Mouse (Mus musculus): ENCODE measurements around the gene Tmem53. TPM values are rescaled to one million over a fixed set of nuclear protein-coding genes. Genes with fewer than 3 reads are reported as not detected.
A peak's percentile ranks its signal among the peaks of the same experiment; 100 is the strongest.

The Tmem53 gene
- total RNA-seq, 1 experiment, result 3.4 TPM

- peak; percentile 70 for TF ChIP-seq ZC3H11A (IDR thresholded peaks at IDR 0.05; ENCODE audit: borderline replicate concordance, low read depth, low read length)
- no peak for TF ChIP-seq CHD2 (IDR thresholded peaks at IDR 0.05; ENCODE audit: low read depth, low read length)
These were observed 15.5 kb downstream of the Tmem53 start for GRCm38 (mm10) chr4:117267284-117267683.

DNA sequence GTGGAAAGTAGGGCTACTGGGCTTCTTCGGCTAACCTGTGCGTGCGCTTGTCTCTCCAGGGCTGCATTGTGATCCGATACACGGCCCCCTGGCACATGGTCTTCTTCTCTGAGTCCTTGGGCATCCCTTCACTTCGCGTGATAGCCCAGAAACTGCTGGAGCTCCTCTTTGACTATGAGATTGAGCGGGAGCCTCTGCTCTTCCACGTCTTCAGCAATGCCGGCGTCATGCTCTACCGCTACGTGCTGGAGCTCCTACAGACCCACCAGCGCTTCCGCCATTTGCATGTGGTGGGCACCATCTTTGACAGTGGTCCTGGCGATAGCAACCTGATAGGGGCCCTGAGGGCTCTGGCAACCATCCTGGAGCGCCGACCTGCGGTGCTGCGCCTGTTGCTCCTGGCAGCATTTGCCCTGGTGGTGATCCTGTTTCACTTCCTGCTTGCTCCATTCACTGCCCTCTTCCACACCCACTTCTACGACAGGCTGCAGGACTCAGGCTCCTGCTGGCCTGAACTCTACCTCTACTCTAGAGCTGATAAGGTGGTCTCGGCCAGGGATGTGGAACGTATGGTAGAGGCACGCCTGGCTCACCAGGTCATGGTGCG lies 16.2 kb downstream of the Tmem53 start:
- Histone ChIP-seq H3K27ac (ENCODE audit: insufficient read depth, low read depth, low read length, poor library complexity, severe bottlenecking) (no peak overlapping the region), H3K36me3 (ENCODE audit: control insufficient read depth, insufficient read depth, low read length, poor library complexity, severe bottlenecking) (peaks cover 15% of the 10 kb centered on the region), H3K9me3 (ENCODE audit: control insufficient read depth, insufficient read depth, low read depth, low read length) (no peaks in the 10 kb centered on the region), H3K4me1 (ENCODE audit: control insufficient read depth in 2 of 2, insufficient read depth in 2 of 2, low read length in 2 of 2, poor library complexity in 1 of 2) (peaks cover 2 to 19% of the 10 kb centered on the region in 2 experiments; a peak in 2 of 4 replicates), H3K9ac (ENCODE audit: insufficient read depth, low read depth, low read length, poor library complexity, severe bottlenecking) (peak overlapping the region; percentile 49), H3K4me3 (ENCODE audit: insufficient read depth in 1 of 2, low read depth in 1 of 2, low read length in 2 of 2, poor library complexity in 1 of 2, severe bottlenecking in 1 of 2) (peak overlapping the region; percentile 42 to 53)
- in situ Hi-C loops (cut with MboI; ENCODE audit: low sequenced_read_pairs in 2 of 2, unreplicated experiment in 2 of 2), result no loop called here
- no peak for DNase-seq (ENCODE audit: low read depth, low spot score)
- no peak for TF ChIP-seq HCFC1 (IDR thresholded peaks at IDR 0.05; ENCODE audit: borderline replicate concordance, insufficient read depth, low read length)
- TF ChIP-seq ZC3H11A (IDR thresholded peaks at IDR 0.05; ENCODE audit: borderline replicate concordance, low read depth, low read length), result no peak

More at GRCm38 (mm10) chr4:117267284-117267683, 15.5 kb downstream of the Tmem53 start:
- DNase-seq (ENCODE audit: low read depth, low spot score), result peak; percentile 75
- H3K9ac ChIP-seq (ENCODE audit: insufficient read depth, low read depth, low read length, poor library complexity, severe bottlenecking), result peak overlapping the region; percentile 49; the same call in 1 of the 2 replicates
- no peak overlapping the region for H3K4me3 ChIP-seq (ENCODE audit: insufficient read depth in 1 of 2, low read depth in 1 of 2, low read length in 2 of 2, poor library complexity in 1 of 2, severe bottlenecking in 1 of 2)
- no peak overlapping the region for H3K27ac ChIP-seq (ENCODE audit: insufficient read depth, low read depth, low read length, poor library complexity, severe bottlenecking)
- in situ Hi-C loops (cut with MboI; ENCODE audit: low sequenced_read_pairs in 2 of 2, unreplicated experiment in 2 of 2), result no loop called here
- no peaks in the 10 kb centered on the region for H3K9me3 ChIP-seq (ENCODE audit: control insufficient read depth, insufficient read depth, low read depth, low read length)
- H3K36me3 ChIP-seq (ENCODE audit: control insufficient read depth, insufficient read depth, low read length, poor library complexity, severe bottlenecking), result peaks cover 10% of the 10 kb centered on the region; the same call in 1 of the 2 replicates
- peaks cover 2 to 20% of the 10 kb centered on the region in 2 experiments; a peak in 2 of 4 replicates for H3K4me1 ChIP-seq (ENCODE audit: control insufficient read depth in 2 of 2, insufficient read depth in 2 of 2, low read length in 2 of 2, poor library complexity in 1 of 2)

DNA sequence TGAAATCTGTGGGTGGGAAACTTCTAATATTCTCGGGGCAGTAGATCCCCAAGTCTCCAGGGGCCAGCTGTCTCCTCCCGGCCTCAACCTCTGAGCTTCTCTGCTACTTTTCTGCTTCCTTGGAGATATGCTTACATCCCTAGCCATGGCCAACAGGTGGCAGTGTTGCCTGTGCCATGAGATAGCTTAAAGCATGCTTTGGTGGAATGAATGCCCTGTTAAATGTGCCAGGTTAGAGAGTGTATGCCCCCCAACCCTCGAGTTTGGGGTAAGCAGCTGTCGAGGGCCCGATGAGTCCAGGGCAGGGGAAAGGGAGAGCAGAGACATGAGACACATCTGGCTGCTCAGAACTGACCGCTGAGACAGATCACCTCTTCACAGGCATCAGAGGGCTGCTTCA lies 18.5 kb downstream of the Tmem53 start:
- Histone ChIP-seq H3K36me3 (ENCODE audit: control insufficient read depth, insufficient read depth, low read length, poor library complexity, severe bottlenecking) (peaks cover 23% of the 10 kb centered on the region), H3K4me1 (ENCODE audit: control insufficient read depth in 2 of 2, insufficient read depth in 2 of 2, low read length in 2 of 2, poor library complexity in 1 of 2) (peaks cover 2 to 19% of the 10 kb centered on the region in 2 experiments; a peak in 2 of 4 replicates), H3K27ac (ENCODE audit: insufficient read depth, low read depth, low read length, poor library complexity, severe bottlenecking) (no peak overlapping the region), H3K9ac (ENCODE audit: insufficient read depth, low read depth, low read length, poor library complexity, severe bottlenecking) (no peak overlapping the region), H3K9me3 (ENCODE audit: control insufficient read depth, insufficient read depth, low read depth, low read length) (no peaks in the 10 kb centered on the region), H3K4me3 (ENCODE audit: insufficient read depth in 1 of 2, low read depth in 1 of 2, low read length in 2 of 2, poor library complexity in 1 of 2, severe bottlenecking in 1 of 2) (no peak overlapping the region)
- DNase-seq (ENCODE audit: low read depth, low spot score), result peak; percentile 85
- in situ Hi-C loops (cut with MboI; ENCODE audit: low sequenced_read_pairs in 2 of 2, unreplicated experiment in 2 of 2), result no loop called here
- TF ChIP-seq ZNF384 (IDR thresholded peaks at IDR 0.05; ENCODE audit: low read depth, low read length) (no peak), ZC3H11A (IDR thresholded peaks at IDR 0.05; ENCODE audit: borderline replicate concordance, low read depth, low read length) (peak; percentile 67; the same call in 1 of the 2 replicates)

DNA sequence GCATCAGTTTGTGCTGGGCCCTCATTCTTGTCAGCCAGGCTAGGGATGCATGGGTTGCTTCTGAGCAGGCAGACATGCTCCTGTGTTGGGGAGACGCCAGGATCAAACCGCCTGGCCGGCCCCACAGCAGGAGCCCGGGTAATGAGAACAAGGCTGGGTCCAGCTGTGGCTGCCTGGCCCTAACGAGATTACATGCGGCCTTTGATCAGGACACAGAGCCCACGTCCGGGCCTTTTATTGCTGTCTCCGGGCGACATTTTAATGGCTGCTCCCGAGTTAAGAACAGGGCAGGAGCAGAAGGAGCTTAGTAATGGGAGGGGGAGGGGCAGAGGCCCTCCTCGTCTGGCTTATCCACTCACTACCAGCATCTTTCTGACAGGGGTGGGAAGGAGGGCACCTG lies 20.7 kb downstream of the Tmem53 start:
- Histone ChIP-seq H3K4me1 (ENCODE audit: control insufficient read depth in 2 of 2, insufficient read depth in 2 of 2, low read length in 2 of 2, poor library complexity in 1 of 2) (peaks cover 2 to 25% of the 10 kb centered on the region in 2 experiments; a peak in 2 of 4 replicates), H3K27ac (ENCODE audit: insufficient read depth, low read depth, low read length, poor library complexity, severe bottlenecking) (no peak overlapping the region)

GRCm38 (mm10) chr4:117274720-117275119 lies 23.0 kb downstream of the Tmem53 start:
- TF ChIP-seq MAFK (IDR thresholded peaks at IDR 0.05; ENCODE audit: insufficient read depth, low read depth, low read length), result no peak
- no peak for TF ChIP-seq ZC3H11A (IDR thresholded peaks at IDR 0.05; ENCODE audit: borderline replicate concordance, low read depth, low read length)
- TF ChIP-seq CHD2 (IDR thresholded peaks at IDR 0.05; ENCODE audit: low read depth, low read length), result no peak
- TF ChIP-seq ZNF384 (IDR thresholded peaks at IDR 0.05; ENCODE audit: low read depth, low read length), result no peak
- TF ChIP-seq HCFC1 (IDR thresholded peaks at IDR 0.05; ENCODE audit: borderline replicate concordance, insufficient read depth, low read length), result no peak
- in situ Hi-C loops (cut with MboI; ENCODE audit: low sequenced_read_pairs in 2 of 2, unreplicated experiment in 2 of 2), result no loop called here
- H3K27ac ChIP-seq (ENCODE audit: insufficient read depth, low read depth, low read length, poor library complexity, severe bottlenecking), result no peak overlapping the region
- no peak for DNase-seq (ENCODE audit: low read depth, low spot score)
- H3K4me3 ChIP-seq (ENCODE audit: insufficient read depth in 1 of 2, low read depth in 1 of 2, low read length in 2 of 2, poor library complexity in 1 of 2, severe bottlenecking in 1 of 2), result no peak overlapping the region
- H3K9me3 ChIP-seq (ENCODE audit: control insufficient read depth, insufficient read depth, low read depth, low read length), result no peaks in the 10 kb centered on the region
- peaks cover 0 to 18% of the 10 kb centered on the region in 2 experiments; a peak in 1 of 4 replicates for H3K4me1 ChIP-seq (ENCODE audit: control insufficient read depth in 2 of 2, insufficient read depth in 2 of 2, low read length in 2 of 2, poor library complexity in 1 of 2)
- peaks cover 60% of the 10 kb centered on the region for H3K36me3 ChIP-seq (ENCODE audit: control insufficient read depth, insufficient read depth, low read length, poor library complexity, severe bottlenecking)
- H3K9ac ChIP-seq (ENCODE audit: insufficient read depth, low read depth, low read length, poor library complexity, severe bottlenecking), result no peak overlapping the region

More for the DNA sequence above, 20.7 kb downstream of the Tmem53 start:
- in situ Hi-C loops (cut with MboI; ENCODE audit: low sequenced_read_pairs in 2 of 2, unreplicated experiment in 2 of 2), result no loop called here
- no peak overlapping the region for H3K4me3 ChIP-seq (ENCODE audit: insufficient read depth in 1 of 2, low read depth in 1 of 2, low read length in 2 of 2, poor library complexity in 1 of 2, severe bottlenecking in 1 of 2)
- TF ChIP-seq ZC3H11A (IDR thresholded peaks at IDR 0.05; ENCODE audit: borderline replicate concordance, low read depth, low read length), result no peak
- TF ChIP-seq CHD2 (IDR thresholded peaks at IDR 0.05; ENCODE audit: low read depth, low read length), result no peak
- TF ChIP-seq MAFK (IDR thresholded peaks at IDR 0.05; ENCODE audit: insufficient read depth, low read depth, low read length), result no peak
- TF ChIP-seq HCFC1 (IDR thresholded peaks at IDR 0.05; ENCODE audit: borderline replicate concordance, insufficient read depth, low read length), result no peak
- TF ChIP-seq ZNF384 (IDR thresholded peaks at IDR 0.05; ENCODE audit: low read depth, low read length), result no peak
- no peaks in the 10 kb centered on the region for H3K9me3 ChIP-seq (ENCODE audit: control insufficient read depth, insufficient read depth, low read depth, low read length)
- H3K36me3 ChIP-seq (ENCODE audit: control insufficient read depth, insufficient read depth, low read length, poor library complexity, severe bottlenecking), result peaks cover 43% of the 10 kb centered on the region
- no peak overlapping the region for H3K9ac ChIP-seq (ENCODE audit: insufficient read depth, low read depth, low read length, poor library complexity, severe bottlenecking)
- DNase-seq (ENCODE audit: low read depth, low spot score), result no peak

Data from ES-E14 (cell line).